Mouse (Mus musculus) MEL (cell line): ENCODE data around the gene Rab8b.

Experiments
- CTCF ChIP-seq, 3 experiments: IDR thresholded peaks in 2 of 3; conservative IDR thresholded peaks in 1 of 3; 2 replicates each; pipeline ENCODE4 v1.5.1; 2011 to 2012; ENCODE audit warnings: low read length in 3 of 3, low read depth in 2 of 3, mild to moderate bottlenecking in 2 of 3, improper control_type of control experiment in 1 of 3, inconsistent platforms in 1 of 3, mixed read lengths in 1 of 3, moderate library complexity in 1 of 3; ENCODE audit not compliant: control insufficient read depth in 1 of 3, insufficient read depth in 1 of 3, poor library complexity in 1 of 3, severe bottlenecking in 1 of 3
- EP300 ChIP-seq, 2 experiments: IDR thresholded peaks; 2 replicates each; pipeline ENCODE4 v1.6.1; 2011; ENCODE audit warnings: improper control_type of control experiment in 2 of 2, low read length in 2 of 2, low read depth in 1 of 2, mild to moderate bottlenecking in 1 of 2
- ETS1 ChIP-seq: IDR thresholded peaks from 2 replicates; pipeline ENCODE4 v1.6.1; 2012; ENCODE audit warnings: low read depth, mild to moderate bottlenecking, inconsistent platforms, low read length, improper control_type of control experiment, moderate library complexity
- KAT2A ChIP-seq: conservative IDR thresholded peaks from 2 replicates; pipeline ENCODE4 v1.6.1; 2012; ENCODE audit warnings: low read depth, low read length, improper control_type of control experiment, inconsistent platforms
- MAX ChIP-seq: IDR thresholded peaks from 2 replicates; pipeline ENCODE4 v1.6.1; 2011; ENCODE audit warnings: low read length, improper control_type of control experiment
- MAZ ChIP-seq: IDR thresholded peaks from 2 replicates; pipeline ENCODE4 v1.6.1; 2012; ENCODE audit warnings: low read depth, mild to moderate bottlenecking, inconsistent platforms, low read length, improper control_type of control experiment
- MYC ChIP-seq: IDR thresholded peaks from 2 replicates; pipeline ENCODE4 v1.6.1; 2011; ENCODE audit warnings: low read depth, mild to moderate bottlenecking, low read length, improper control_type of control experiment, moderate library complexity
- POLR2A ChIP-seq, 2 experiments: IDR thresholded peaks; 2 replicates each; pipeline ENCODE4 v1.6.1; 2011 to 2012; ENCODE audit warnings: low read length in 2 of 2, mild to moderate bottlenecking in 2 of 2, control low read depth in 1 of 2, improper control_type of control experiment in 1 of 2, low read depth in 1 of 2, moderate library complexity in 1 of 2; ENCODE audit not compliant: control insufficient read depth in 1 of 2, insufficient read depth in 1 of 2, poor library complexity in 1 of 2
- POLR2AphosphoS5 ChIP-seq: IDR thresholded peaks from 2 replicates; pipeline ENCODE4 v1.6.1; 2012; ENCODE audit warnings: low read depth, borderline replicate concordance, mild to moderate bottlenecking, inconsistent platforms, low read length, moderate library complexity, mixed read lengths
- SMC3 ChIP-seq: IDR thresholded peaks from 2 replicates; pipeline ENCODE4 v1.6.1; 2011; ENCODE audit warnings: low read depth, low read length, improper control_type of control experiment
- TAL1 ChIP-seq: IDR thresholded peaks from 2 replicates; pipeline ENCODE4 v1.6.1; 2012; ENCODE audit warnings: mild to moderate bottlenecking, inconsistent platforms, low read length, moderate library complexity, mixed read lengths
- ZC3H11A ChIP-seq: IDR thresholded peaks from 2 replicates; pipeline ENCODE4 v1.6.1; 2012; ENCODE audit warnings: low read depth, mild to moderate bottlenecking, inconsistent platforms, low read length, improper control_type of control experiment
- ZKSCAN1 ChIP-seq: IDR thresholded peaks from 2 replicates; pipeline ENCODE4 v1.6.1; 2012; ENCODE audit warnings: low read depth, mild to moderate bottlenecking, inconsistent platforms, low read length, improper control_type of control experiment, moderate library complexity

- TF ChIP-seq ZC3H11A: no peak
- no peak for TF ChIP-seq SMC3
- TF ChIP-seq TAL1: no peak
- no peak for TF ChIP-seq POLR2A (IDR thresholded peaks at IDR 0.05; ENCODE audit: control insufficient read depth in 1 of 2, insufficient read depth in 1 of 2, low read depth in 1 of 2, low read length in 2 of 2, poor library complexity in 1 of 2)
- TF ChIP-seq EP300 (IDR thresholded peaks at IDR 0.05; ENCODE audit: low read depth in 1 of 2, low read length in 2 of 2): no peak
- TF ChIP-seq ETS1: no peak
- TF ChIP-seq POLR2AphosphoS5: no peak
- no peak for TF ChIP-seq CTCF (IDR thresholded peaks at IDR 0.05 in 2 of 3, conservative IDR thresholded peaks at IDR 0.05 in 1 of 3; ENCODE audit: control insufficient read depth in 1 of 3, insufficient read depth in 1 of 3, low read depth in 2 of 3, low read length in 3 of 3, poor library complexity in 1 of 3, severe bottlenecking in 1 of 3)
- no peak for TF ChIP-seq KAT2A
- no peak for TF ChIP-seq MAX
- no peak for TF ChIP-seq MAZ
- TF ChIP-seq MYC: no peak
- TF ChIP-seq ZKSCAN1: no peak
Measured at GRCm38 (mm10) chr9:66957451-66957850, 38.0 kb upstream of the Rab8b start.
